Mouse (Mus musculus): ENCODE measurements at regions not wholly inside any gene's neighbourhood (a gene's known extent, or its start where the extent isn't known, plus 50 kb on each side); places are given as distances from the start of the nearest gene placed in this dataset.

DNA sequence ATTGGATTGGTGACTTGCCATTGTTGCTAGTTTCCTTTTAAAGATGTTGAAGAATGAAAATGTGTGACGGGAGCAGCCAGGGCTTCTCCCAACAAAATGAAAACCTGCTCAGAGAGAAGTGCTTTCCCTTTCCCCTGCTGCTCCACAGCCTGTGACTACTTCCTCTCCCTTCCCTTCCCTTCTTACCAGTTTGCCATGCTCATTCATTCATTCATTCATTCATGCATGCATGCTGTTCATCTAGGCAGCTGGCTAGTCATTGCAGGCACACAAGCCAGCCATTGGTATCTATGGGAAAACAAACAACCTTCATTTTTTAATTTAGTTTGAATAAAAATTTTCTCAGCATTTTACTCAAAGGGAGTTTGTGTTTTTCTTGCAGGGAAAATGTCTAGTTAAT, 116.3 kb downstream of the Zfp706 start:
- H3K9ac ChIP-seq (ENCODE audit: low read depth, low read length), result no peak overlapping the region
- no peak overlapping the region for H3K4me3 ChIP-seq (ENCODE audit: low read depth, low read length)
- H3K4me2 ChIP-seq, result no peak overlapping the region
- no peaks in the 10 kb centered on the region for H3K36me3 ChIP-seq (ENCODE audit: control insufficient read depth, insufficient read depth, low read length)
- H3K4me1 ChIP-seq (ENCODE audit: control insufficient read depth, insufficient read depth, low read length), result peaks cover 4% of the 10 kb centered on the region; the same call in 1 of the 2 replicates
- H3K27me3 ChIP-seq (ENCODE audit: control insufficient read depth, insufficient read depth, low read length), result no peaks in the 10 kb centered on the region
- 45% methylated on average over 1 of the region's 1 CpGs for WGBS (ENCODE audit: insufficient replicate concordance)
- H3K27ac ChIP-seq (ENCODE audit: low read depth, low read length), result no peak overlapping the region
- no peaks in the 10 kb centered on the region for H3K9me3 ChIP-seq (replicated peaks; ENCODE audit: control insufficient read depth, low read length)
- ATAC-seq (replicated peaks; ENCODE audit: insufficient number of reproducible peaks, low FRiP score, low TSS enrichment), result no peak

DNA sequence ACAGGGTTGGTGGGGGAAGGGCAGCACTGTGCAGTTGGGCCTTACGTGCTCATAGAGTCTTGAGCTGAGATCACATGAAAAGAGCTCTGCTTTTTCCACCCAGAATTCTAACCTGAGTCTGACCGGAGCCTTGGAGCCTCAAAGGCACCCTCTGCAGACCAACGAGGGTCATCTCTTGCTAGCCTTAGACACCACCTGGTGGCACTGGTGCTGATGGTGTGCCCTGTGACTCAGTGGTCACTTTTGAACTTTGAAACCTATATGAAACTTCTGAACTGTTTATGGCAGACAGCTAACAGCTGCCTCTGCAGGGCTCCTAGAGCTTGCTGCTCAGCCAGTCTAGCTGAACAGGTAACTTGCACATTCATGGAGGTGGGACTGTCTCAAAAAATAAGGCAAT, 118.5 kb downstream of the Zfp706 start:
- Histone ChIP-seq H3K9ac (ENCODE audit: low read depth, low read length) (no peak overlapping the region), H3K9me3 (replicated peaks; ENCODE audit: control insufficient read depth, low read length) (no peaks in the 10 kb centered on the region), H3K27me3 (ENCODE audit: control insufficient read depth, insufficient read depth, low read length) (no peaks in the 10 kb centered on the region), H3K4me3 (ENCODE audit: low read depth, low read length) (no peak overlapping the region), H3K27ac (ENCODE audit: low read depth, low read length) (no peak overlapping the region), H3K4me1 (ENCODE audit: control insufficient read depth, insufficient read depth, low read length) (peaks cover 4% of the 10 kb centered on the region; the same call in 1 of the 2 replicates), H3K36me3 (ENCODE audit: control insufficient read depth, insufficient read depth, low read length) (no peaks in the 10 kb centered on the region), H3K4me2 (no peak overlapping the region)
- 69% methylated on average over 3 of the region's 3 CpGs for WGBS (ENCODE audit: insufficient replicate concordance)
- no peak for ATAC-seq (replicated peaks; ENCODE audit: insufficient number of reproducible peaks, low FRiP score, low TSS enrichment)

DNA sequence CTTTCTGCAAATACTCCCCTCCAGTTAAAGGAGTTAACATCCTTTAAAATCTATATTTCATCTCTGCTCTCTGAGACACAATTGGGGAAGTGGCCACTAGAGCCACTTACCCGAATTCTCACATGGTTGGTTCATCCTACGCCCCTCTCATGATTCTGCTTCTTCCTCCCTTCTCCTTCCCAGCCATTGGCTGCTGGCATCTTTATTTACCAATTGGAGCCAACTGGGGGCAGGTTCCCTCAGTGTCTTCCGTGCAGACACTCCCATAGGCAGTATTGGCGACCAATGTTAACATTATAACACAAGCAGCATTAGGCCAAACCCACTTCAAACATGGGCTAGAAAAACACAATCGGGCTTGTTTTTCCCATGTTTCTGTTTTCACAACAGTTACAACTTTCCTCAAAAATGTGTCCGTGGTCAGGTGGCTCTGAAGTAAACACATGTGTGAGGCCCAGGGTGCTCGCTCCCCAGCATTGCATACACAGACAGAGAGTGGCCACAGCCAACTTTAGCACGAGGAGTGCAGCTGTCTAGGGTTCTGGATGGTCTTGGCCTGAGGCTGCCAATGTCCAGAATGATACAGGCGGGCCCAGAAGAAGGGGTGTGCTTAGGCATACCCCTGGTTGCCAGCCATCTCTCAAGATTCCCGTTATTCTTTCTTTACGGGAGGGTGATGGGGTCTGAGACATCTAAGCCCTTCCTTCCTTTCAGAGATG, 119.1 kb downstream of the Zfp706 start:
- 77% methylated on average over 11 of the region's 11 CpGs for WGBS (ENCODE audit: insufficient replicate concordance)
- H3K9me3 ChIP-seq (replicated peaks; ENCODE audit: control insufficient read depth, low read length), result no peaks in the 10 kb centered on the region
- H3K4me2 ChIP-seq, result no peak overlapping the region
- H3K27me3 ChIP-seq (ENCODE audit: control insufficient read depth, insufficient read depth, low read length), result no peaks in the 10 kb centered on the region
- ATAC-seq (replicated peaks; ENCODE audit: insufficient number of reproducible peaks, low FRiP score, low TSS enrichment), result no peak
- no peaks in the 10 kb centered on the region for H3K36me3 ChIP-seq (ENCODE audit: control insufficient read depth, insufficient read depth, low read length)
- peaks cover 4% of the 10 kb centered on the region; the same call in 1 of the 2 replicates for H3K4me1 ChIP-seq (ENCODE audit: control insufficient read depth, insufficient read depth, low read length)
- H3K9ac ChIP-seq (ENCODE audit: low read depth, low read length), result no peak overlapping the region
- no peak overlapping the region for H3K27ac ChIP-seq (ENCODE audit: low read depth, low read length)
- H3K4me3 ChIP-seq (ENCODE audit: low read depth, low read length), result no peak overlapping the region

DNA sequence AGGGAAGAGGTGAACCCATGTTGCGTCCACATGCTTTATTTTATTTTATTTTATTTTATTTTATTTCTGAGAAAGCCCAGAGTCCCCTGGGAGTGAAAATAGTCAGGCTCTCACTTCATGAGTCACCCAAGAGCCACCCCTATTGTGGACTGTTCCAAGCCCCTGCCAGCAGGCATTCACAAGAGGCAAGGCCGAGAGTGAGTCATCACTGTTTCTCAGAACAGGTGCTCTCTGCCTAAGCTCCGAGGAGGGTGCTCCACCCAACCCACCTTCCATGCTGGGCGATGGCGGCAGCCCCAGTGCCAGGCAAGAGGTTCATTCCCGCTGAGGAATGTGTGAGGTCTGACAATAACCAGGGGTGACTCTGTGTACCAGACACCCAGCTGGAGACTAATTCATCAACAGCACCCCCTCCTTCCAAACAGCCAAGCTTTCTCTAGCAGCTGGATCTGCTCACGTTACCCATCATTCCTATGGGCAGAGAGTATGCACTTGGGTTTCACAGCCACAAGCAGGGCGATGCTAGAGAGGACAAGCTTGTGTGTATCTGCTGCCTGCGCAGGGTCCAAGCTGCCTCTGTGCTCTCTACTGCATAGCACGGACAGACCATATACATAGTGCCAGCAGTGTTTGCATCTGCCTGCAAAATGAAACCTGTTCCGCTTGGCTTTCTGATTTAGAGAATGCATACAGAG, 122.8 kb downstream of the Zfp706 start:
- H3K4me2 ChIP-seq, result no peak overlapping the region
- H3K4me3 ChIP-seq (ENCODE audit: low read depth, low read length), result no peak overlapping the region
- H3K27ac ChIP-seq (ENCODE audit: low read depth, low read length), result no peak overlapping the region
- no peaks in the 10 kb centered on the region for H3K4me1 ChIP-seq (ENCODE audit: control insufficient read depth, insufficient read depth, low read length)
- H3K36me3 ChIP-seq (ENCODE audit: control insufficient read depth, insufficient read depth, low read length), result no peaks in the 10 kb centered on the region
- H3K9me3 ChIP-seq (replicated peaks; ENCODE audit: control insufficient read depth, low read length), result no peaks in the 10 kb centered on the region
- 64% methylated on average over 11 of the region's 11 CpGs for WGBS (ENCODE audit: insufficient replicate concordance)
- H3K27me3 ChIP-seq (ENCODE audit: control insufficient read depth, insufficient read depth, low read length), result no peaks in the 10 kb centered on the region
- no peak for ATAC-seq (replicated peaks; ENCODE audit: insufficient number of reproducible peaks, low FRiP score, low TSS enrichment)
- no peak overlapping the region for H3K9ac ChIP-seq (ENCODE audit: low read depth, low read length)

DNA sequence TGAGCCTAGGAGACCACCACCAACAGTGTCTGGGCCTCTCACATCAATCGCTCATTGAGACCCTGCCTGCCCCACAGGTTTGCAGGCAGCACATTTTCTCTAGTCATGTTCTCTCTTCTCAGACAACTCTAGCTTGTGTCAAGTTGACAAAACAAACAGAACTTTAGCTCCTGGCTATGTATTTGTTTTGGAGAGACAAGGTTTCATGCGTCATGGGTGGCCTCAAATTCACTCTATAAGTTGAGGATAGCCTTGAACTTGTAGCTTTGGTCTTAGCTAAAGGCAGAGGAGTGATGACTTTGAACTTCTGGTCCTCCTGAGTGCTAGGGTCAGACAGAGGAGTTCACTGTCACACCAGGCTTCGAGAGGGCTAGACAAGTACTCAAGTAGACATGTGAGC, 123.5 kb downstream of the Zfp706 start:
- no peaks in the 10 kb centered on the region for H3K4me1 ChIP-seq (ENCODE audit: control insufficient read depth, insufficient read depth, low read length)
- H3K9me3 ChIP-seq (replicated peaks; ENCODE audit: control insufficient read depth, low read length), result no peaks in the 10 kb centered on the region
- H3K27me3 ChIP-seq (ENCODE audit: control insufficient read depth, insufficient read depth, low read length), result no peaks in the 10 kb centered on the region
- 91% methylated on average over 3 of the region's 3 CpGs for WGBS (ENCODE audit: insufficient replicate concordance)
- no peak overlapping the region for H3K27ac ChIP-seq (ENCODE audit: low read depth, low read length)
- no peak overlapping the region for H3K4me2 ChIP-seq
- H3K9ac ChIP-seq (ENCODE audit: low read depth, low read length), result no peak overlapping the region
- H3K36me3 ChIP-seq (ENCODE audit: control insufficient read depth, insufficient read depth, low read length), result no peaks in the 10 kb centered on the region
- no peak for ATAC-seq (replicated peaks; ENCODE audit: insufficient number of reproducible peaks, low FRiP score, low TSS enrichment)
- H3K4me3 ChIP-seq (ENCODE audit: low read depth, low read length), result no peak overlapping the region

DNA sequence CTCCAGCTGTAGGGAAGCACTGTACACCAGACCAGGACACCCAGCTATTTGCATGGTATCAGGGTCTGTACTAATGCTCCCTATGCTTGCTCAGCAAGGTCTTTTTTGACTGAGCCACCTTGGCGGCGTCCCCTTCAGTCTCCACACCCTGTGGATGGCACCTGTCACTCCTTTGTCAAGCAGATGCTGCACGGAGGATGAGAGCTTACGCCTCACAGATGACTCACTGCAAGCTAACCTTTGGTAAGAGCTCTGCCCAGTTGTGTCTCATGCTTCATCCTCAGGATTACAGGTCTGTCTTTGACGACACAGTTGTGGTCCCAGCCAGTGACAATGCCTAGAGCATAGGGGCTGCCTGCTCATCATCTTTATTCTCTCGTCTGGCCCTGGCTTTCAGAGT, 124.4 kb downstream of the Zfp706 start:
- H3K4me2 ChIP-seq, result no peak overlapping the region
- WGBS (ENCODE audit: insufficient replicate concordance), result 81% methylated on average over 6 of the region's 6 CpGs

DNA sequence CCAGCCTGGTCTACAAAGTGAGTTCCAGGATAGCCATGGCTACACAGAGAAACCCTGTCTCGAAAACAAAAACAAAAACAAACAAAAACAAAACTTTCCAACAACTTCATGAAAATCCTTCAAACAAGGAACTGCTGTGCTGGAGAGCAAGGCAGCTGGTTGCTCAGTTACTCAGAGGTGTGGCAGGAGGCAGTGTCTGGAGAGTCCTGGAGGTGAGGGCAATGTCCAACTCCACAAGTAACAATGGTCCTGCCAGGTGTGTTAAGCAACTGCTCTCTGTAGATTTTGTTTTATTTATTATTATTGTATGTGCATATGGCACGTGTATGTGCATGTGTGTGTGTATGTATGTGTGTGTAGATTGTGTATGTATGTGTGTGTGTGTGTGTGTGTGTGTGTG, 126.0 kb downstream of the Zfp706 start:
- Histone ChIP-seq H3K4me1 (ENCODE audit: control insufficient read depth, insufficient read depth, low read length) (no peaks in the 10 kb centered on the region; the same call in 1 of the 2 replicates), H3K4me2 (no peak overlapping the region), H3K9me3 (replicated peaks; ENCODE audit: control insufficient read depth, low read length) (no peaks in the 10 kb centered on the region), H3K4me3 (ENCODE audit: low read depth, low read length) (no peak overlapping the region), H3K27me3 (ENCODE audit: control insufficient read depth, insufficient read depth, low read length) (no peaks in the 10 kb centered on the region), H3K9ac (ENCODE audit: low read depth, low read length) (no peak overlapping the region), H3K36me3 (ENCODE audit: control insufficient read depth, insufficient read depth, low read length) (no peaks in the 10 kb centered on the region), H3K27ac (ENCODE audit: low read depth, low read length) (no peak overlapping the region)
- WGBS (ENCODE audit: insufficient replicate concordance), result 78% methylated on average over 2 of the region's 2 CpGs
- ATAC-seq (replicated peaks; ENCODE audit: insufficient number of reproducible peaks, low FRiP score, low TSS enrichment), result no peak

More for the DNA sequence above, 124.4 kb downstream of the Zfp706 start:
- Histone ChIP-seq H3K4me1 (ENCODE audit: control insufficient read depth, insufficient read depth, low read length) (no peaks in the 10 kb centered on the region; the same call in 1 of the 2 replicates), H3K4me3 (ENCODE audit: low read depth, low read length) (no peak overlapping the region), H3K36me3 (ENCODE audit: control insufficient read depth, insufficient read depth, low read length) (no peaks in the 10 kb centered on the region), H3K27ac (ENCODE audit: low read depth, low read length) (no peak overlapping the region), H3K27me3 (ENCODE audit: control insufficient read depth, insufficient read depth, low read length) (no peaks in the 10 kb centered on the region), H3K9ac (ENCODE audit: low read depth, low read length) (no peak overlapping the region), H3K9me3 (replicated peaks; ENCODE audit: control insufficient read depth, low read length) (no peaks in the 10 kb centered on the region)
- no peak for ATAC-seq (replicated peaks; ENCODE audit: insufficient number of reproducible peaks, low FRiP score, low TSS enrichment)

DNA sequence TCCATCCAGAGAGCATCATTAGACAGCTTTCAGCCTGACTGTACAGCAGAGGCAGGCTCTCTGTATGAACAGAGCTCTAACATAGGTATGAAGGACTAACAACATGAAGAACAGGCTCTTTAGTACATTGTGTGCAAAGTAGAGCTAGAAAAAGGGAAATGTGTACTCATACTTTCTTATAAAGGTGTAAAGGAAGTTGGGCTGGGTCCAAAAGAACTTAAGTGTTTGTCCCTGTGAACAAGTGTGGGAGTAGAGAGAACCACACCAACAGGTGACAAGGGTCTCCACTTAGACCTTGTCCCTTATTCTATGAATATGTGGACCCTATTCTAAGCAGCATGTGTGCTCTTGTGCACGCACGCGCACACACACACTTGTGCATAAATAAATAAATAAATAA, 127.0 kb downstream of the Zfp706 start:
- Histone ChIP-seq H3K4me3 (ENCODE audit: low read depth, low read length) (no peak overlapping the region), H3K4me1 (ENCODE audit: control insufficient read depth, insufficient read depth, low read length) (peaks cover 9% of the 10 kb centered on the region; the same call in 1 of the 2 replicates), H3K9ac (ENCODE audit: low read depth, low read length) (no peak overlapping the region), H3K27me3 (ENCODE audit: control insufficient read depth, insufficient read depth, low read length) (no peaks in the 10 kb centered on the region), H3K4me2 (no peak overlapping the region), H3K9me3 (replicated peaks; ENCODE audit: control insufficient read depth, low read length) (no peaks in the 10 kb centered on the region), H3K36me3 (ENCODE audit: control insufficient read depth, insufficient read depth, low read length) (no peaks in the 10 kb centered on the region), H3K27ac (ENCODE audit: low read depth, low read length) (no peak overlapping the region)
- WGBS (ENCODE audit: insufficient replicate concordance), result 95% methylated on average over 3 of the region's 3 CpGs
- ATAC-seq (replicated peaks; ENCODE audit: insufficient number of reproducible peaks, low FRiP score, low TSS enrichment), result no peak

Measured in heart, embryonic 11.5 days (tissue).